Mouse (Mus musculus): Measurements from ENCODE around the gene Abhd12. TPM values are rescaled to one million over a fixed set of nuclear protein-coding genes. Genes with fewer than 3 reads are reported as not detected.

Abhd12 gene
- polyA plus RNA-seq, 1 experiment: 60.0 TPM

GRCm38 (mm10) chr2:150887370-150887769, 17.2 kb downstream of the Abhd12 start:
- peaks cover 2% of the 10 kb centered on the region; the same call in 1 of the 2 replicates for H3K4me1 ChIP-seq (ENCODE audit: control insufficient read depth, insufficient read depth, low read length)
- no peak overlapping the region for H3K4me3 ChIP-seq (replicated peaks; ENCODE audit: extremely low read depth, low read depth, low read length)
- no peak for DNase-seq
- TF ChIP-seq POLR2A (IDR thresholded peaks at IDR 0.05; ENCODE audit: borderline replicate concordance, extremely low read depth, low read depth, low read length) (no peak), CTCF (IDR thresholded peaks at IDR 0.05; ENCODE audit: insufficient read depth, low read length) (no peak)
- WGBS: 70% methylated on average over 2 of the region's 2 CpGs

- TF ChIP-seq CTCF (IDR thresholded peaks at IDR 0.05; ENCODE audit: insufficient read depth, low read length): no peak
- no peak for TF ChIP-seq POLR2A (IDR thresholded peaks at IDR 0.05; ENCODE audit: borderline replicate concordance, extremely low read depth, low read depth, low read length)
- no peak overlapping the region for H3K4me3 ChIP-seq (replicated peaks; ENCODE audit: extremely low read depth, low read depth, low read length)
- DNase-seq: no peak
- H3K4me1 ChIP-seq (ENCODE audit: control insufficient read depth, insufficient read depth, low read length): peaks cover 2% of the 10 kb centered on the region; the same call in 1 of the 2 replicates
Observed at GRCm38 (mm10) chr2:150886315-150886714, 18.2 kb downstream of the Abhd12 start.

- no peak for TF ChIP-seq CTCF (IDR thresholded peaks at IDR 0.05; ENCODE audit: insufficient read depth, low read length)
- no peak for TF ChIP-seq POLR2A (IDR thresholded peaks at IDR 0.05; ENCODE audit: borderline replicate concordance, extremely low read depth, low read depth, low read length)
- no peak overlapping the region for H3K4me3 ChIP-seq (replicated peaks; ENCODE audit: extremely low read depth, low read depth, low read length)
Observed at GRCm38 (mm10) chr2:150885814-150886213, 18.7 kb downstream of the Abhd12 start.

GRCm38 (mm10) chr2:150884779-150885110, 19.8 kb downstream of the Abhd12 start:
- TF ChIP-seq CTCF (IDR thresholded peaks at IDR 0.05; ENCODE audit: insufficient read depth, low read length) (no peak), POLR2A (IDR thresholded peaks at IDR 0.05; ENCODE audit: borderline replicate concordance, extremely low read depth, low read depth, low read length) (no peak)
- peaks cover 2% of the 10 kb centered on the region; the same call in 1 of the 2 replicates for H3K4me1 ChIP-seq (ENCODE audit: control insufficient read depth, insufficient read depth, low read length)
- no peak for DNase-seq
- H3K4me3 ChIP-seq (replicated peaks; ENCODE audit: extremely low read depth, low read depth, low read length): no peak overlapping the region
- WGBS: 76% methylated on average over 1 of the region's 1 CpGs

More at GRCm38 (mm10) chr2:150885814-150886213, 18.7 kb downstream of the Abhd12 start:
- WGBS: 78% methylated on average over 1 of the region's 1 CpGs
- no peak for DNase-seq
- H3K4me1 ChIP-seq (ENCODE audit: control insufficient read depth, insufficient read depth, low read length): peaks cover 2% of the 10 kb centered on the region; the same call in 1 of the 2 replicates

- WGBS: 93% methylated on average over 8 of the region's 8 CpGs
- TF ChIP-seq POLR2A (IDR thresholded peaks at IDR 0.05; ENCODE audit: borderline replicate concordance, extremely low read depth, low read depth, low read length): no peak
- TF ChIP-seq CTCF (IDR thresholded peaks at IDR 0.05; ENCODE audit: insufficient read depth, low read length): no peak
- DNase-seq: no peak
- Histone ChIP-seq H3K4me3 (replicated peaks; ENCODE audit: extremely low read depth, low read depth, low read length) (no peak overlapping the region), H3K4me1 (ENCODE audit: control insufficient read depth, insufficient read depth, low read length) (peaks cover 2% of the 10 kb centered on the region; the same call in 1 of the 2 replicates)
Observed at GRCm38 (mm10) chr2:150884075-150884778, 20.3 kb downstream of the Abhd12 start.

GRCm38 (mm10) chr2:150877561-150877960, 27.0 kb downstream of the Abhd12 start:
- 84% methylated on average over 4 of the region's 4 CpGs for WGBS
- TF ChIP-seq POLR2A (IDR thresholded peaks at IDR 0.05; ENCODE audit: borderline replicate concordance, extremely low read depth, low read depth, low read length) (no peak), CTCF (IDR thresholded peaks at IDR 0.05; ENCODE audit: insufficient read depth, low read length) (no peak)
- DNase-seq: no peak
- H3K4me3 ChIP-seq (replicated peaks; ENCODE audit: extremely low read depth, low read depth, low read length): no peak overlapping the region
- no peaks in the 10 kb centered on the region; the same call in 1 of the 2 replicates for H3K4me1 ChIP-seq (ENCODE audit: control insufficient read depth, insufficient read depth, low read length)

GRCm38 (mm10) chr2:150875226-150875625, 29.3 kb downstream of the Abhd12 start:
- WGBS: 92% methylated on average over 1 of the region's 1 CpGs
- TF ChIP-seq POLR2A (IDR thresholded peaks at IDR 0.05; ENCODE audit: borderline replicate concordance, extremely low read depth, low read depth, low read length): no peak
- no peak for TF ChIP-seq CTCF (IDR thresholded peaks at IDR 0.05; ENCODE audit: insufficient read depth, low read length)
- no peak overlapping the region for H3K4me3 ChIP-seq (replicated peaks; ENCODE audit: extremely low read depth, low read depth, low read length)
- H3K4me1 ChIP-seq (ENCODE audit: control insufficient read depth, insufficient read depth, low read length): no peaks in the 10 kb centered on the region; the same call in 1 of the 2 replicates
- no peak for DNase-seq

- H3K4me3 ChIP-seq (replicated peaks; ENCODE audit: extremely low read depth, low read depth, low read length): no peak overlapping the region
- H3K4me1 ChIP-seq (ENCODE audit: control insufficient read depth, insufficient read depth, low read length): no peaks in the 10 kb centered on the region; the same call in 1 of the 2 replicates
- WGBS: 85% methylated on average over 1 of the region's 1 CpGs
- no peak for DNase-seq
- TF ChIP-seq POLR2A (IDR thresholded peaks at IDR 0.05; ENCODE audit: borderline replicate concordance, extremely low read depth, low read depth, low read length) (no peak), CTCF (IDR thresholded peaks at IDR 0.05; ENCODE audit: insufficient read depth, low read length) (no peak)
Observed at GRCm38 (mm10) chr2:150874508-150874907, 30.0 kb downstream of the Abhd12 start.

- H3K4me3 ChIP-seq (replicated peaks; ENCODE audit: extremely low read depth, low read depth, low read length): no peak overlapping the region
- WGBS: 62% methylated on average over 1 of the region's 1 CpGs
- no peak for DNase-seq
- no peaks in the 10 kb centered on the region; the same call in 1 of the 2 replicates for H3K4me1 ChIP-seq (ENCODE audit: control insufficient read depth, insufficient read depth, low read length)
- TF ChIP-seq CTCF (IDR thresholded peaks at IDR 0.05; ENCODE audit: insufficient read depth, low read length): no peak
- TF ChIP-seq POLR2A (IDR thresholded peaks at IDR 0.05; ENCODE audit: borderline replicate concordance, extremely low read depth, low read depth, low read length): no peak
Observed at GRCm38 (mm10) chr2:150869446-150869845, 35.1 kb downstream of the Abhd12 start.

- WGBS: 91% methylated on average over 2 of the region's 2 CpGs
Observed at GRCm38 (mm10) chr2:150867021-150867420, 37.5 kb downstream of the Abhd12 start.

More at GRCm38 (mm10) chr2:150867021-150867420, 37.5 kb downstream of the Abhd12 start:
- TF ChIP-seq POLR2A (IDR thresholded peaks at IDR 0.05; ENCODE audit: borderline replicate concordance, extremely low read depth, low read depth, low read length) (no peak), CTCF (IDR thresholded peaks at IDR 0.05; ENCODE audit: insufficient read depth, low read length) (no peak)
- no peak for DNase-seq
- no peaks in the 10 kb centered on the region; the same call in 1 of the 2 replicates for H3K4me1 ChIP-seq (ENCODE audit: control insufficient read depth, insufficient read depth, low read length)
- H3K4me3 ChIP-seq (replicated peaks; ENCODE audit: extremely low read depth, low read depth, low read length): no peak overlapping the region

Measured in lung, adult 2 months (tissue).